Mouse (Mus musculus) embryonic facial prominence, embryonic 14.5 days (tissue): ENCODE results near the gene Cdca4. TPM values are rescaled to one million over a fixed set of nuclear protein-coding genes. Genes with fewer than 3 reads are reported as not detected.

ENCODE experiments used
- ATAC-seq: fragments of 200-750 bp; cut with Nextera tagmentation; 2 replicates; pipeline ENCODE4 v1.8.0; 2017; ENCODE audit warnings: low read depth, moderate number of reproducible peaks, moderate TSS enrichment
- DNase-seq: peaks from one replicate; pipeline ENCODE4 v3.0.0-alpha.2; 2015; ENCODE audit warnings: low spot score
- H3K27ac ChIP-seq: fragments of 300-500 bp; sonication (generic); replicated peaks from 2 replicates; pipeline ENCODE4 v1.5.1; 2014; ENCODE audit warnings: low read depth, mild to moderate bottlenecking, low read length, moderate library complexity
- H3K27me3 ChIP-seq: fragments of 300-500 bp; sonication (generic); replicated peaks from 2 replicates; pipeline ENCODE4 v1.6.1; 2014; ENCODE audit warnings: low read length; ENCODE audit not compliant: control insufficient read depth, insufficient read depth
- H3K36me3 ChIP-seq: fragments of 300-500 bp; sonication (generic); 2 replicates; pipeline ENCODE4 v1.6.1; 2014; ENCODE audit warnings: low read length, mixed read lengths; ENCODE audit not compliant: control insufficient read depth, insufficient read depth
- H3K4me1 ChIP-seq: fragments of 300-500 bp; sonication (generic); 2 replicates; pipeline ENCODE4 v1.6.1; 2014; ENCODE audit warnings: antibody characterized with exemption, low read length; ENCODE audit not compliant: control insufficient read depth, insufficient read depth
- H3K4me2 ChIP-seq: fragments of 300-500 bp; sonication (generic); 2 replicates; pipeline ENCODE4 v1.6.1; 2014; ENCODE audit warnings: low read depth, mild to moderate bottlenecking, low read length, moderate library complexity, mixed read lengths
- H3K4me3 ChIP-seq: fragments of 300-500 bp; sonication (generic); 2 replicates; pipeline ENCODE4 v1.5.1; 2014; ENCODE audit warnings: low read depth, mild to moderate bottlenecking, low read length
- H3K9ac ChIP-seq: fragments of 300-500 bp; sonication (generic); 2 replicates; pipeline ENCODE4 v1.6.1; 2014; ENCODE audit warnings: low read depth, mild to moderate bottlenecking, low read length, moderate library complexity, mixed read lengths
- H3K9me3 ChIP-seq: fragments of 300-500 bp; sonication (generic); 2 replicates; pipeline ENCODE4 v1.6.1; 2016; ENCODE audit warnings: low read length; ENCODE audit not compliant: control insufficient read depth
- WGBS: fragments of 180-500 bp; shearing (Covaris S2); extraction: QIAGEN DNeasy Blood & Tissue Kit; methylation state at CpG from one replicate; pipeline ENCODE4 v1.1.7; 2014; 5-methylcytosine and 5-hydroxymethylcytosine counted together
- polyA plus RNA-seq: library from polyadenylated mRNA; unstranded; fragments of >200 nt; fragmentation: Nextera tagmentation; extraction: Ambion mirVana; gene quantifications from 2 replicates; pipeline ENCODE4 v1.2.1, GENCODE M21; 2014

Cdca4 gene
- polyA plus RNA-seq, 1 experiment from 2014 or later: 86.2 TPM

GRCm38 (mm10) chr12:112796551-112797510, 32.4 kb downstream of the Cdca4 start:
- H3K4me2 ChIP-seq: no peak overlapping the region
- H3K4me1 ChIP-seq: peaks cover 34% of the 10 kb centered on the region
- H3K4me3 ChIP-seq: no peak overlapping the region
- peaks cover 12% of the 10 kb centered on the region for H3K27me3 ChIP-seq
- no peaks in the 10 kb centered on the region for H3K36me3 ChIP-seq
- ATAC-seq (no peak), DNase-seq (no peak)
- no peak overlapping the region for H3K9ac ChIP-seq
- WGBS: 48% methylated on average over 17 of the region's 17 CpGs
- H3K27ac ChIP-seq: no peak overlapping the region
- H3K9me3 ChIP-seq: no peaks in the 10 kb centered on the region

- WGBS: 45% methylated on average over 5 of the region's 18 CpGs
- H3K4me3 ChIP-seq: no peak overlapping the region
- H3K4me1 ChIP-seq: peaks cover 36% of the 10 kb centered on the region
- no peaks in the 10 kb centered on the region for H3K9me3 ChIP-seq
- H3K27ac ChIP-seq: no peak overlapping the region
- DNase-seq (peak; percentile 74), ATAC-seq (no peak; the same call in 1 of the 2 replicates)
- no peaks in the 10 kb centered on the region for H3K36me3 ChIP-seq
- H3K9ac ChIP-seq: no peak overlapping the region; the same call in 1 of the 2 replicates
- H3K27me3 ChIP-seq: no peaks in the 10 kb centered on the region; the same call in 1 of the 2 replicates
- H3K4me2 ChIP-seq: peak overlapping the region; percentile 7; the same call in 1 of the 2 replicates
Observed at GRCm38 (mm10) chr12:112795466-112796104, 33.6 kb downstream of the Cdca4 start.

GRCm38 (mm10) chr12:112794998-112795397, 34.2 kb downstream of the Cdca4 start:
- no peak for DNase-seq
- Histone ChIP-seq H3K36me3 (no peaks in the 10 kb centered on the region), H3K4me3 (no peak overlapping the region), H3K27me3 (no peaks in the 10 kb centered on the region), H3K4me2 (peak overlapping the region; percentile 7; the same call in 1 of the 2 replicates), H3K9me3 (no peaks in the 10 kb centered on the region), H3K27ac (no peak overlapping the region), H3K9ac (no peak overlapping the region; the same call in 1 of the 2 replicates), H3K4me1 (peaks cover 36% of the 10 kb centered on the region)
- ATAC-seq: no peak
- 81% methylated on average over 5 of the region's 5 CpGs for WGBS

- Histone ChIP-seq H3K4me1 (peaks cover 36% of the 10 kb centered on the region), H3K9ac (no peak overlapping the region), H3K36me3 (no peaks in the 10 kb centered on the region), H3K4me2 (peak overlapping the region; percentile 21; the same call in 1 of the 2 replicates), H3K27ac (peak overlapping the region; percentile 29), H3K4me3 (no peak overlapping the region), H3K9me3 (no peaks in the 10 kb centered on the region), H3K27me3 (no peaks in the 10 kb centered on the region)
- DNase-seq: no peak
- no peak for ATAC-seq
- 28% methylated on average over 7 of the region's 7 CpGs for WGBS
Observed at GRCm38 (mm10) chr12:112794356-112794816, 34.8 kb downstream of the Cdca4 start.

DNA sequence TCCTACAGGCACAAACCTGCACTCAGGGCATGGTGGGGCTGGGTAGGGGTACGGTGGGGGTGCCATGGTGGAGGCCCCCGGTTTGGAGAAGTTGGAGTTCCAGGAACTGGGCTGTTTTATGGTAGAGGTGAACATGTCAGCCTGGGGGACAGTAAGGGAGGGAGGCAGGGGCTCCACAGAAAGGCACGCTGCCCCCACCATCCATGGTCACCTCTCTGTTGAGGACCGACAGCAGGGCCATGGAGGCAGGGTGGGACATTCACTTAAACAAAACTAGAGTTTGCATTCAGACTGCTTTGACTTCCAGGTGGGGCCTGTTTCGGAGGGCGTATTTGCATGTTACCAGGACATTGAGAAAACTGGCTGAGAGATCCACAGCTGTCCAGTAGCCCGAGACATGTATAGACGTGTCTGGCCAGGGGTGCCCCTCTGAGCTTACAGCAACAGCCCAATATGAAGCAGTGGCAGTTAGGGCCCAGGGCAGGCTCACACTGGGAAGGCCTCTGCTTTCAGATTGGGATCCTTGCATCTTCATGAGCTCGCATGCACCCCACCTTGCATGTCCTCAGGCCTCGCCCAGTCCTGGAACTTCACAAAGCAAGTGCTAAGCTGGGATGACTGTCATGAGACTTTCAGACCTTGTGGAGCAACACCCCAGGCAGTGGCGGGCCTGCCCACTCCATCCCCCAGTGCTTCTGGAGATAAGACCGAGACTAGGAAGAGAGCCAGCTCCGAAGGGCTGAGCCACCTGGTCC, 35.4 kb downstream of the Cdca4 start:
- DNase-seq: peak; percentile 54
- H3K27me3 ChIP-seq: no peaks in the 10 kb centered on the region
- H3K4me1 ChIP-seq: peaks cover 35% of the 10 kb centered on the region
- no peaks in the 10 kb centered on the region for H3K36me3 ChIP-seq
- H3K9me3 ChIP-seq: no peaks in the 10 kb centered on the region
- no peak overlapping the region for H3K4me3 ChIP-seq
- WGBS: 60% methylated on average over 13 of the region's 13 CpGs
- H3K9ac ChIP-seq: no peak overlapping the region
- H3K27ac ChIP-seq: peak overlapping the region; percentile 29
- no peak for ATAC-seq
- H3K4me2 ChIP-seq: no peak overlapping the region

- Histone ChIP-seq H3K9ac (no peak overlapping the region), H3K9me3 (no peaks in the 10 kb centered on the region), H3K4me2 (no peak overlapping the region), H3K4me3 (no peak overlapping the region), H3K4me1 (peaks cover 12% of the 10 kb centered on the region), H3K27me3 (no peaks in the 10 kb centered on the region), H3K27ac (no peak overlapping the region), H3K36me3 (no peaks in the 10 kb centered on the region)
- ATAC-seq (no peak), DNase-seq (no peak)
- WGBS: 67% methylated on average over 8 of the region's 8 CpGs
Observed at GRCm38 (mm10) chr12:112791026-112791425, 38.2 kb downstream of the Cdca4 start.

- H3K4me3 ChIP-seq: no peak overlapping the region
- WGBS: 91% methylated on average over 10 of the region's 10 CpGs
Observed at GRCm38 (mm10) chr12:112774481-112774880, 54.7 kb downstream of the Cdca4 start.

GRCm38 (mm10) chr12:112774026-112774425, 55.2 kb downstream of the Cdca4 start:
- H3K4me3 ChIP-seq: no peak overlapping the region
- no peak overlapping the region for H3K27ac ChIP-seq
- H3K9me3 ChIP-seq: peaks cover 6% of the 10 kb centered on the region; the same call in 1 of the 2 replicates
- no peaks in the 10 kb centered on the region for H3K36me3 ChIP-seq
- H3K4me2 ChIP-seq: no peak overlapping the region
- DNase-seq (no peak), ATAC-seq (no peak)
- WGBS: 85% methylated on average over 6 of the region's 6 CpGs
- no peaks in the 10 kb centered on the region for H3K4me1 ChIP-seq
- H3K27me3 ChIP-seq: no peaks in the 10 kb centered on the region
- no peak overlapping the region for H3K9ac ChIP-seq

More at GRCm38 (mm10) chr12:112774481-112774880, 54.7 kb downstream of the Cdca4 start:
- H3K27me3 ChIP-seq: no peaks in the 10 kb centered on the region
- H3K9ac ChIP-seq: no peak overlapping the region
- H3K4me1 ChIP-seq: no peaks in the 10 kb centered on the region
- ATAC-seq (no peak), DNase-seq (no peak)
- no peak overlapping the region for H3K4me2 ChIP-seq
- H3K9me3 ChIP-seq: peaks cover 6% of the 10 kb centered on the region; the same call in 1 of the 2 replicates
- H3K27ac ChIP-seq: no peak overlapping the region
- no peaks in the 10 kb centered on the region for H3K36me3 ChIP-seq
